Mouse (Mus musculus) liver, embryonic 14.5 days (tissue): ENCODE data around the gene Bin2.

ENCODE experiments used
- CTCF ChIP-seq: IDR thresholded peaks from 2 replicates; pipeline ENCODE4 v1.5.1; 2016; ENCODE audit warnings: antibody characterized with exemption, low read depth, control low read depth
- EP300 ChIP-seq: IDR thresholded peaks from 2 replicates; pipeline ENCODE4 v1.6.1; 2016; ENCODE audit warnings: antibody characterized with exemption, low read depth

DNA sequence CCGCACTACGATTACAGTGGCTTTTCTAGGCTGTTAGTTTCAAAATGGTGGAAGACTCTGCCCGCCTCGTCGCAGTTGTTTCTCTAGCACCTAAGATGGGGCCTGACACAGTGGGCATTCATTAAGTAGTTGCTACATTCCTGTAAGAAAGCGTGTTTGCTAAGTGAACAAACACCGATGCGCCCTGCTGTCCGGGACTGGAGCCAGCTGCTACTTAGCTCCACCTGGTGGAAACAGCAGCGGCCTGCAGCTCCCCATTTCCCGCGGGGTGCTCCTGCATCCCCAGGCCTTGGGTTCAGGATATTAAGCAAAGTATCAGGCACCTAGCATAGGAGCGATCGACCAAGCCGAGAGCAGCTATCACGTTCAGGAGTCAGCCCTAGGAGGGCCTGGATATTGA is 55.8 kb downstream of the Bin2 start:
- TF ChIP-seq CTCF (peak; percentile 98), EP300 (no peak)
